Mouse (Mus musculus) c-Kit-positive CD71-negative TER-119-negative erythroid progenitor cells, embryonic 14.5 days (primary cell): Measurements from ENCODE around the gene Carmil1.

ENCODE experiments used
- DNase-seq: peaks from one replicate; pipeline ENCODE4 v3.0.0-alpha.2; 2013; ENCODE audit warnings: low read depth

The Carmil1 gene

GRCm38 (mm10) chr13:24040221-24040620, 240.4 kb downstream of the Carmil1 start:
- DNase-seq = no peak

- no peak for DNase-seq
These were observed 243.1 kb downstream of the Carmil1 start for GRCm38 (mm10) chr13:24037502-24037901.

DNA sequence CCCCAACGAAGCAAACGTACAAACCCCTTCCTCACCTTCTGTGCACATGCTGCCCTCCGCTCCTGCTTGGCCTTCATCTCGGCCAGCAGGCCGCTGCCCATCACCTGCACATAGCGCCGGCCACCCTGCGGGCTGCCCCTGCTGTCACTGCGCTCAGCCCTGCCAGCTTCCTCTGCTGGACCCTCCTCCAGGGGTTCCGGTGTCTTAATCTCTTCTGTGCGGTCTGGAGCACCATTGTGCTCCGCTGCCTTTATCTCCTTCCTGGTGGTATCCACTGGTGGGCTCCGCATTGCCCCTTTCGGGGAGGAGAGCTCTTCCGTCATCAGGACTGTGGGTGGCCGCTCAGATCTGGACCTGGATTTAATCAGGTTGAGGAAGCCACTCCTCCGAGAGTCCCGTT, 244.4 kb downstream of the Carmil1 start:
- no peak for DNase-seq

DNA sequence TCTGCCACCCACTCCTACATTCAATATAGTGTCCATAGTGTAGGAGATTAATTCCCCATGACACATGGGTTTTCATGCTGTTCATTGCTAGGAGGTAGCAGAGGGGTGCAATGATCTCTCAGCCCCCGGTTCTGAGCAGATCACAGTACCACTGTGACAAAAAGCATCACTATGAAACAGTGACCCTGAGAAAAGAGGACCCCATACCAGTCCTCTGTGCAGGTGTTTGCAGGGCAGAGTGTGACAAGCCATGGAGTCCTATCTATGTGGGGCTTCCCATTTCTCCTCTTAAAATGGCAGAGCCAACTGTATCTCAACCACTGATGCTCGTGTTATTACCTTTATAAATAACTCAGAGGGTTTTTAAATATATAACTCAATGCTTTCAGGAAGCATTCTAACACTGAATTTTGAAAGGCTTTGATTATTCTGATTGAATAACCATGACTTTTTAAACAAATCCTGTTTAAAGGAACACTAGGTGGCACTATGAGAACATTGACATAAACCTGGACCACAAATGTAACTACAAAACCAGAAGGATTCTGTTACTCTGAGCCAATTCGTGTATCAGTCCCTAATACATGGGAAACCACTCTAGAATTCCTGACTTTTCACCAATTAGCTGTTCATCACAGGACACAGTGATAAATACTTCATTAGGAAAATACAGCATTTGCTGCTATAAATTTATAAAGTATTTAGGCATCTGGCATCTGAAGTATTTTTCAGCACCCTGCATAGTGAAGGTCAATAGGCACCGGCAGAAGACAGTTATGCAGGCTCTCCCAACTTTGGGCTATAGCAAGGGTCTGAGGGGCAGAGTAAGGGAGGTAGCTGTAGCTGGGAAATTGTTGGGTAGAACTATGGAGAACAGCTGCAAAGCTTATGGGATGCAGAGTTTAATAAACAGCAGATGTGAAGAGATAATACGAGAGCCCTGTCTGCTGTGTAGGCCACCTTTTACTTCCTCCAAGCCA, 253.1 kb downstream of the Carmil1 start:
- peak; percentile 14 for DNase-seq

- DNase-seq = no peak
These were observed 262.1 kb downstream of the Carmil1 start for GRCm38 (mm10) chr13:24018515-24018914.

GRCm38 (mm10) chr13:24005528-24005927, 275.1 kb downstream of the Carmil1 start:
- no peak for DNase-seq

GRCm38 (mm10) chr13:24001797-24002196, 278.8 kb downstream of the Carmil1 start:
- DNase-seq = no peak

GRCm38 (mm10) chr13:24001081-24001480, 279.5 kb downstream of the Carmil1 start:
- no peak for DNase-seq

DNA sequence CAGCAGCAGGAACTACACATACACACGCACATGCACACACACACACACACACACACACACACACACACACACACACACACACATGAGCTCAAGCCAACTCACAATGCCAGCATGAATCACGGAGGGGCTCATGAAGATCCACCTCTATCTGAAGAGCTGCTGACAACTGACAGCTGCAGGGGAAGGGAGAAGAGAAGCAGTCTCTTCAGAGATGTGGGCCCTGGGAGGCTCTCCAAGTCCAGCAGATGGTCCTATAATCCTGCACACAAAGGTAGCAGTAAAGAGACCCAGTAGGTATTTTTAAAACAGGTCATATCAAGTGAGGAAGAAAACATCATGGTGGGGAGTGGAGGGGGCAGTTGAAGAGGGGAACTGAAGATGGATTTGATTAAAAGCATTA, 281.8 kb downstream of the Carmil1 start:
- no peak for DNase-seq

DNA sequence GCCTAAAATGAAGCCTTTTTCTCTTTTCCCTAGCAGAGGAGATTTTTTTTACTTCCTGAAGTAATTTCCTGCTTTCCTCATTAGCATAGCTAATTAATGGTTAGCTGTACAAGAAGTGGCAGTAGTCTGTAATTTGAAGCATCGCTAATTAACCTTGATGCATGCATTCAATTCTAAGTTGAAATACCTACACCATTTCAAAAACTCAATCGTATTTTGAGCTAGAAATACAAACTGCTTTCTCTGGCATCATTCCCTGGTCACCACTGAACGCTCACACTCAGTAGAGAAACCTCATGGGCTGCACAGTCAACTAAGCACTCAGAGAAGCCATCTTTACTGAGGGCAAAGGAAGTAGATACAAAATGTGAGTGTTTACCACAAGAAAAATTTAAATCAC, 285.8 kb downstream of the Carmil1 start:
- no peak for DNase-seq

DNA sequence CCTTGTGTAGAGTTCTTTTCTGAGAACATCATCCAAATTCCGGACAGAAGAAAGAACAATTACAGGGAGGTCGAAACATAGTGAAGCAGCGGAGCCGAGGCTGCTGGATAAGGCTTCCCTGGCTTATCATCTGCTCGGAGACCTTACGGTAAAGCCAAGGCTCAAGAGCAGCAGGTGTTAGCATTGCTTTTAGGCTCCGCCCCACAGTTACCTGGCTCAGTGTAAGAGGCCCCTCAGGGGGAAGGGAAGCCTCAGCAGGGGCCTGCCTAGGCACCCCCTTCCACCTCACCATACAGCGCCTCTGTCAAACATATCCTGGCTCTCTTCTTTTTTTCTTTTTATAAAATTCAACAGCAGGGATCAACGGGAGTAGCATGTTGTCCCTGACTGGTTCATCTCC, 286.6 kb downstream of the Carmil1 start:
- DNase-seq = no peak

GRCm38 (mm10) chr13:23990928-23991327, 289.7 kb downstream of the Carmil1 start, which contains the start of gene Scgn:
Gene Scgn (minus strand): TSS chr13:23991214.
- DNase-seq = peak; percentile 62

- DNase-seq = no peak
These were observed 290.1 kb downstream of the Carmil1 start for GRCm38 (mm10) chr13:23990451-23990850.

DNA sequence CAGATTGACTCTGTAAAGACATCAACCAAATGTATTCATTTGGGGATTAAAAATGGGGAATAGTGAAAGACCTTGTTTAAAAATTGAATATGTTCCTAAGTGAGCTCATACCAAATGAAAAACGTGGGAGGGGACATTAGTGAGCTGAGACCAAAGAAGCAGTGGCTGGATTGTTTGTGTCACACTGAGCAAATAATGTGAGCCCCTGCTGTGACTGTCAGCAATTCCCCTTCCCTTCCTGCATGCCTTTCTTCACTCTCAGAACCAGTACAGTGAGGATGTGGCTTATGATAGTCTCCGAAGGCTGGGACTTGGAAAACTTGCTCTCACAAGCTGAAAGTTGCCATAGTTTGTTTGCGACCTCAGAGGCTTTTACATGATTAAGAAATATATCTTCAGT, 295.5 kb downstream of the Carmil1 start:
- no peak for DNase-seq

GRCm38 (mm10) chr13:23972271-23972670, 308.3 kb downstream of the Carmil1 start:
- no peak for DNase-seq

DNA sequence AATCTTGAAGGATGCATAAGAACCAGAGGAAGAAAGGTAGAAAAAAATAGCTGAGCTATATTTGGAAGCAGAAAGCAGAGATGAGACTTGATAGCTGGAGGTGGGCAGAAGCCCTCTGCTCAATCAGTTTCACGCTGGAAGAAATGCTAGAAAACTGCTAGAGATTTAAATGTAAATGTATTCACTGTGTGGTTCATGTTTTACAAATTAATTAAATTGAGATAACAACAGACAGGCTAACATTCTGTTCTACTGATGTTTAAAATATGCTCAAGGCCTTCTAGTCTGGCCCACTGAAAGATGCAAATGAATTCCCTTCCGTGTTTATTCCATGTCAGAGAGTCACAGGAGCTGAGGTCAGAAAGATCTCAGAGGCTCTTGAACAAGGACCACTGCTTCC, 308.7 kb downstream of the Carmil1 start:
- DNase-seq = no peak

DNA sequence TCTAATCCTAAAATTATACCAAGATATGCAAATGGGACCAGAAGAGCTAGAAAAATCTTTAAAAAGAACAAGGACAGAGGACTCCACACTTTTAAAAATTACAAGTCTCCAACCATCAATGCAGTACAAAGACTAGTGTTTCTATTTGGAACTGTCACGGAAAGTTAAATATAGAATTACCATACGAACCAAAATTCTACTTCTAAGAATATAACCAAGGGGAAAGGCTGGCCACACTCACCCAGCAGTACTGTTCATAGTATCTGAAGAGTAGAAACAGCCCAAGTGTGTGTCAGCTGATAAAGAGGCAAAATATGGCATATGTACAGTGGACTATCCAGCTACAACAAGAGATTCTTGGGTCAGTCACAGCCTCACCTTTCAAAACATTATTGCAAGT, 315.7 kb downstream of the Carmil1 start:
- DNase-seq = no peak
